Mouse (Mus musculus): ENCODE measurements around the gene Tfdp1. TPM values are rescaled to one million over a fixed set of nuclear protein-coding genes. Genes with fewer than 3 reads are reported as not detected.
A peak's percentile ranks its signal among the peaks of the same experiment; 100 is the strongest.

Gene Tfdp1
- total RNA-seq, 4 experiments from 2014 or later: 34.4 to 43.9 (median 38.3) TPM

- DNase-seq (ENCODE audit: low spot score): no peak
These were observed 14.1 kb downstream of the Tfdp1 start for GRCm38 (mm10) chr8:13352601-13353000.

- DNase-seq (ENCODE audit: low spot score): no peak
These were observed 14.7 kb downstream of the Tfdp1 start for GRCm38 (mm10) chr8:13353155-13353833.

GRCm38 (mm10) chr8:13353883-13354282 lies 15.3 kb downstream of the Tfdp1 start:
- no peak for DNase-seq (ENCODE audit: low spot score)

- no peak for DNase-seq (ENCODE audit: low spot score)
These were observed 17.7 kb downstream of the Tfdp1 start for GRCm38 (mm10) chr8:13356221-13356620.

- no peak for DNase-seq (ENCODE audit: low spot score)
These were observed 18.1 kb downstream of the Tfdp1 start for GRCm38 (mm10) chr8:13356681-13357080.

- no peak for DNase-seq (ENCODE audit: low spot score)
These were observed 21.7 kb downstream of the Tfdp1 start for GRCm38 (mm10) chr8:13360213-13360612.

GRCm38 (mm10) chr8:13361865-13362264 lies 23.3 kb downstream of the Tfdp1 start:
- DNase-seq (ENCODE audit: low spot score): no peak

GRCm38 (mm10) chr8:13373151-13373662 lies 34.7 kb downstream of the Tfdp1 start:
- DNase-seq (ENCODE audit: low spot score): no peak

- DNase-seq (ENCODE audit: low spot score): no peak
These were observed 43.1 kb downstream of the Tfdp1 start for GRCm38 (mm10) chr8:13381630-13382029.

GRCm38 (mm10) chr8:13382536-13382935 lies 44.0 kb downstream of the Tfdp1 start:
- no peak for DNase-seq (ENCODE audit: low spot score)

- DNase-seq (ENCODE audit: low spot score): no peak
These were observed 44.4 kb downstream of the Tfdp1 start for GRCm38 (mm10) chr8:13382999-13383398.

GRCm38 (mm10) chr8:13386366-13386765 lies 47.8 kb downstream of the Tfdp1 start:
- DNase-seq (ENCODE audit: low spot score): no peak

GRCm38 (mm10) chr8:13387728-13388127 lies 49.2 kb downstream of the Tfdp1 start:
- DNase-seq (ENCODE audit: low spot score): no peak

- DNase-seq (ENCODE audit: low spot score): no peak
These were observed 50.2 kb downstream of the Tfdp1 start for GRCm38 (mm10) chr8:13388744-13389143.

- no peak for DNase-seq (ENCODE audit: low spot score)
These were observed 55.3 kb downstream of the Tfdp1 start for GRCm38 (mm10) chr8:13393869-13394268.

GRCm38 (mm10) chr8:13396725-13397124 lies 58.2 kb downstream of the Tfdp1 start, which contains the start of gene Atp4b:
Gene Atp4b, minus strand, starts transcription at chr8:13396825.
- DNase-seq (ENCODE audit: low spot score): no peak

- DNase-seq (ENCODE audit: low spot score): no peak
These were observed 65.0 kb downstream of the Tfdp1 start for GRCm38 (mm10) chr8:13403517-13403916.

GRCm38 (mm10) chr8:13404666-13405131 lies 66.1 kb downstream of the Tfdp1 start, which contains the start of gene Grk1:
Gene Grk1, plus strand, starts transcription at chr8:13405081.
- no peak for DNase-seq (ENCODE audit: low spot score)

- DNase-seq (ENCODE audit: low spot score): no peak
These were observed 67.5 kb downstream of the Tfdp1 start for GRCm38 (mm10) chr8:13406011-13406410.

- DNase-seq (ENCODE audit: low spot score): peak; percentile 57
These were observed 73.0 kb downstream of the Tfdp1 start for GRCm38 (mm10) chr8:13411597-13411996.

GRCm38 (mm10) chr8:13412891-13413558 lies 74.5 kb downstream of the Tfdp1 start:
- DNase-seq (ENCODE audit: low spot score): peak; percentile 52

- DNase-seq (ENCODE audit: low spot score): no peak
These were observed 75.4 kb downstream of the Tfdp1 start for GRCm38 (mm10) chr8:13413823-13414390.
